Mouse (Mus musculus) megakaryocyte, embryonic 14.5 days (primary cell): ENCODE measurements around the gene Socs7.

Experiments used
- FLI1 ChIP-seq: IDR thresholded peaks from 2 replicates; pipeline ENCODE4 v1.6.1; 2012; ENCODE audit warnings: low read length, inconsistent platforms, mixed read lengths
- GATA1 ChIP-seq: IDR thresholded peaks from 3 replicates; pipeline ENCODE4 v1.6.1; 2012; ENCODE audit warnings: mixed read lengths, low read length, inconsistent platforms, borderline replicate concordance

GRCm38 (mm10) chr11:97355247-97355646 is 7.1 kb upstream of the Socs7 start:
- TF ChIP-seq GATA1, result no peak
- no peak for TF ChIP-seq FLI1
